Mouse (Mus musculus): ENCODE measurements around the gene Urad. TPM values are rescaled to one million over a fixed set of nuclear protein-coding genes. Genes with fewer than 3 reads are reported as not detected.

The Urad gene
- polyA plus RNA-seq, 1 experiment, result not detected

GRCm38 (mm10) chr5:147269371-147269770 is 52.9 kb downstream of the Urad start:
- no peak overlapping the region for H3K4me3 ChIP-seq (ENCODE audit: insufficient read depth, low read depth, low read length)
- H3K27ac ChIP-seq (ENCODE audit: insufficient read depth, low read depth, low read length), result no peak overlapping the region
- no peaks in the 10 kb centered on the region for H3K4me1 ChIP-seq (ENCODE audit: control insufficient read depth, insufficient read depth, low read length)
- 6% methylated on average over 6 of the region's 6 CpGs for WGBS
- TF ChIP-seq POLR2A (IDR thresholded peaks at IDR 0.05; ENCODE audit: insufficient read depth, low read depth, low read length) (no peak), CTCF (IDR thresholded peaks at IDR 0.05; ENCODE audit: insufficient read depth, low read depth, low read length) (no peak)

- WGBS, result 8% methylated on average over 8 of the region's 8 CpGs
- Histone ChIP-seq H3K27ac (ENCODE audit: insufficient read depth, low read depth, low read length) (no peak overlapping the region), H3K4me1 (ENCODE audit: control insufficient read depth, insufficient read depth, low read length) (no peaks in the 10 kb centered on the region), H3K4me3 (ENCODE audit: insufficient read depth, low read depth, low read length) (no peak overlapping the region)
- no peak for TF ChIP-seq POLR2A (IDR thresholded peaks at IDR 0.05; ENCODE audit: insufficient read depth, low read depth, low read length)
Measured at GRCm38 (mm10) chr5:147268728-147269127, 53.5 kb downstream of the Urad start.

GRCm38 (mm10) chr5:147267434-147267833 is 54.8 kb downstream of the Urad start:
- no peak overlapping the region for H3K4me3 ChIP-seq (ENCODE audit: insufficient read depth, low read depth, low read length)
- WGBS, result 22% methylated on average over 6 of the region's 6 CpGs
- H3K27ac ChIP-seq (ENCODE audit: insufficient read depth, low read depth, low read length), result no peak overlapping the region
- H3K4me1 ChIP-seq (ENCODE audit: control insufficient read depth, insufficient read depth, low read length), result no peaks in the 10 kb centered on the region
- TF ChIP-seq POLR2A (IDR thresholded peaks at IDR 0.05; ENCODE audit: insufficient read depth, low read depth, low read length), result no peak
- TF ChIP-seq CTCF (IDR thresholded peaks at IDR 0.05; ENCODE audit: insufficient read depth, low read depth, low read length), result no peak

Other genes starting within 250 kb of the Urad start
- gene Lnx2, start 245.9 kb downstream of the Urad start, polyA plus RNA-seq (2012; ENCODE audit: insufficient read depth, insufficient read length, low replicate concordance, missing spikeins), result not detected in 2 replicates
- gene Polr1d, start 245.4 kb downstream of the Urad start, polyA plus RNA-seq (2012; ENCODE audit: insufficient read depth, insufficient read length, low replicate concordance, missing spikeins), result not detected in 2 replicates
- gene Gsx1, start 133.7 kb downstream of the Urad start, polyA plus RNA-seq (2012; ENCODE audit: insufficient read depth, insufficient read length, low replicate concordance, missing spikeins), result not detected in 2 replicates
- gene Pdx1, start 52.5 kb downstream of the Urad start, polyA plus RNA-seq (2012; ENCODE audit: insufficient read depth, insufficient read length, low replicate concordance, missing spikeins), result not detected in 2 replicates
- gene Cdx2, start 15.2 kb downstream of the Urad start, polyA plus RNA-seq (2012; ENCODE audit: insufficient read depth, insufficient read length, low replicate concordance, missing spikeins), result not detected in 2 replicates
- not detected in 2 replicates for gene Flt3, start 78.0 kb upstream of the Urad start, polyA plus RNA-seq (2012; ENCODE audit: insufficient read depth, insufficient read length, low replicate concordance, missing spikeins)
- 409 TPM in 1 of 2 replicates, not detected in the other for gene Pan3, start 107.7 kb upstream of the Urad start, polyA plus RNA-seq (2012; ENCODE audit: insufficient read depth, insufficient read length, low replicate concordance, missing spikeins)